Mouse (Mus musculus): ENCODE measurements at regions not wholly inside any gene's neighbourhood (a gene's known extent, or its start where the extent isn't known, plus 50 kb on each side); places are given as distances from the start of the nearest gene placed in this dataset.

DNA sequence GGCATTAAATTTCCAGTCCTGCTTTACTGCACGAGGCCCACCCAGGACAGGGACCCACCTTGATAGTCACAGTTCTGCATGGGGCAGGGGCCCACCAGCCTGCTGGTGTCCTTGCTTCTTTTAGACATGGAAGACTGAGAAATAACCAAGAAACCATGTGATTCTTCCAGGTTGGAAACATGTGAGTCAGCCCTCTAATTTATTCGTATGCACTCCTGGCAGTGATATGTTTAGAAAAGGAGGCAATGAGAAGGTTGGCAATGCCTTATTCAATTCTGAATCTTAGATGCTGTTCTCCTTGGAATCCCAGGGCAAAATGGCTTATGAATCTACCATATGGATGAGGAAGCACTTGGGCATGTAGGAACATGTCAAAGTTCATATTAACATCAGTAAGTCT, 249.2 kb upstream of the Irx1 start:
- Histone ChIP-seq H3K27ac (no peak overlapping the region), H3K4me1 (replicated peaks; ENCODE audit: control insufficient read depth in 2 of 2, insufficient read depth in 2 of 2, low read length in 1 of 2) (no peaks in the 10 kb centered on the region), H3K4me3 (ENCODE audit: insufficient read depth in 1 of 2, low read depth in 2 of 2, low read length in 2 of 2) (no peak overlapping the region), H3K36me3 (replicated peaks; ENCODE audit: control insufficient read depth, insufficient read depth, low read depth) (no peaks in the 10 kb centered on the region), H3K9me3 (ENCODE audit: control insufficient read depth, low read length) (no peaks in the 10 kb centered on the region), H3K9ac (replicated peaks) (no peak overlapping the region), H3K27me3 (ENCODE audit: control insufficient read depth, insufficient read depth, low read length) (no peaks in the 10 kb centered on the region), H3K4me2 (ENCODE audit: low read depth) (no peak overlapping the region)
- DNase-seq (ENCODE audit: low read depth in 3 of 3, low spot score in 3 of 3) (no peak), ATAC-seq (ENCODE audit: insufficient read depth) (no peak)
- TF ChIP-seq CTCF (IDR thresholded peaks at IDR 0.05; ENCODE audit: low read depth) (no peak), EP300 (IDR thresholded peaks at IDR 0.05; ENCODE audit: low read depth) (no peak)
- WGBS (ENCODE audit: insufficient replicate concordance) = 65% methylated on average over 2 of the region's 2 CpGs

DNA sequence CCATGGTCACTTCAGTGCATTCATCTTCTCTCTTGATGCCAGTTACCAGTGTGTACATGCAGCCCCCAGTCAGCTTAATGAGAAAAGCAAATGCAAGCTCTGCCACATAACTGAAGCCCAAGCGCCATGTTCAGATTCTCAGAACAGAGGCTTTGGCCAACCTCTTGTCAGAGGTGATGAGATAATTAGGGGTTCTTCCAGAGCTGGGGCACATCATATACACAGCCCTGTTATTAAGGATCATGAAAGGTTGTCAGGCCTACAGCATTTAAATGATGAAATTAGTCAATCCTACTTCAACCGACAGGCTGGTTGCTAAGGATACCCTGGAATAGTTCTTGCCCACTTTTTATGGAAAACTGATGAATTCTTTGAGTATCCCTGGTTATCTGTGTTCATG, 255.8 kb upstream of the Irx1 start:
- no peak for DNase-seq (ENCODE audit: low read depth in 3 of 3, low spot score in 3 of 3)
- H3K4me1 ChIP-seq (replicated peaks; ENCODE audit: control insufficient read depth in 2 of 2, insufficient read depth in 2 of 2, low read length in 1 of 2) = no peaks in the 10 kb centered on the region
- H3K27ac ChIP-seq = no peak overlapping the region
- no peak overlapping the region for H3K4me3 ChIP-seq (ENCODE audit: insufficient read depth in 1 of 2, low read depth in 2 of 2, low read length in 2 of 2)
- H3K9me3 ChIP-seq (ENCODE audit: control insufficient read depth, low read length) = no peaks in the 10 kb centered on the region
- 65% methylated on average over 2 of the region's 2 CpGs for WGBS (ENCODE audit: insufficient replicate concordance)
- ATAC-seq (ENCODE audit: insufficient read depth) = no peak
- TF ChIP-seq CTCF (IDR thresholded peaks at IDR 0.05; ENCODE audit: low read depth) (no peak), EP300 (IDR thresholded peaks at IDR 0.05; ENCODE audit: low read depth) (no peak)
- H3K4me2 ChIP-seq (ENCODE audit: low read depth) = no peak overlapping the region
- H3K36me3 ChIP-seq (replicated peaks; ENCODE audit: control insufficient read depth, insufficient read depth, low read depth) = no peaks in the 10 kb centered on the region
- no peaks in the 10 kb centered on the region for H3K27me3 ChIP-seq (ENCODE audit: control insufficient read depth, insufficient read depth, low read length)
- no peak overlapping the region for H3K9ac ChIP-seq (replicated peaks)

DNA sequence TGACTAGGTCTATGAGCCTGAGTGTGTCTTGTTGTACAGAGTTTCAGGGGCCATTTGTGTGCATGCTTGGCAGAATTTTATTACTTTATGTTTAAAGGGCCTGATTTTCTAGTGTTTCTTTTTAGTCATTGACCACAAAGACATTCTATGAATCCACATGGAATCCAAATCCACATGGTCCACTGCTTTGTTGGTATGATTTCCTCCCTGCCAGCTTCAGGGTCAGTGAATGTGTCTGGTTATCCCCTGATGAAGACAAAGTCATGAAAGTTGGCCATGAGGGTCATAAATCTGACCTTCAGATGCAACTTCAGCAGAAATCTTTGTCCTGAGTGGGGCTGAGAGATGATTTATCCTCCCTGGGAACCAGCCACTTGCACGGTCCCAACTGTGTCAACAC, 263.6 kb upstream of the Irx1 start:
- Histone ChIP-seq H3K36me3 (replicated peaks; ENCODE audit: control insufficient read depth, insufficient read depth, low read depth) (no peaks in the 10 kb centered on the region), H3K27me3 (ENCODE audit: control insufficient read depth, insufficient read depth, low read length) (no peaks in the 10 kb centered on the region), H3K4me2 (ENCODE audit: low read depth) (no peak overlapping the region), H3K4me3 (ENCODE audit: insufficient read depth in 1 of 2, low read depth in 2 of 2, low read length in 2 of 2) (no peak overlapping the region), H3K9me3 (ENCODE audit: control insufficient read depth, low read length) (no peaks in the 10 kb centered on the region), H3K9ac (replicated peaks) (no peak overlapping the region), H3K27ac (no peak overlapping the region), H3K4me1 (replicated peaks; ENCODE audit: control insufficient read depth in 2 of 2, insufficient read depth in 2 of 2, low read length in 1 of 2) (no peaks in the 10 kb centered on the region)
- no peak for ATAC-seq (ENCODE audit: insufficient read depth)
- no peak for DNase-seq (ENCODE audit: low read depth in 3 of 3, low spot score in 3 of 3)
- 61% methylated on average over 1 of the region's 1 CpGs for WGBS (ENCODE audit: insufficient replicate concordance)
- no peak for TF ChIP-seq EP300 (IDR thresholded peaks at IDR 0.05; ENCODE audit: low read depth)
- TF ChIP-seq CTCF (IDR thresholded peaks at IDR 0.05; ENCODE audit: low read depth) = no peak

DNA sequence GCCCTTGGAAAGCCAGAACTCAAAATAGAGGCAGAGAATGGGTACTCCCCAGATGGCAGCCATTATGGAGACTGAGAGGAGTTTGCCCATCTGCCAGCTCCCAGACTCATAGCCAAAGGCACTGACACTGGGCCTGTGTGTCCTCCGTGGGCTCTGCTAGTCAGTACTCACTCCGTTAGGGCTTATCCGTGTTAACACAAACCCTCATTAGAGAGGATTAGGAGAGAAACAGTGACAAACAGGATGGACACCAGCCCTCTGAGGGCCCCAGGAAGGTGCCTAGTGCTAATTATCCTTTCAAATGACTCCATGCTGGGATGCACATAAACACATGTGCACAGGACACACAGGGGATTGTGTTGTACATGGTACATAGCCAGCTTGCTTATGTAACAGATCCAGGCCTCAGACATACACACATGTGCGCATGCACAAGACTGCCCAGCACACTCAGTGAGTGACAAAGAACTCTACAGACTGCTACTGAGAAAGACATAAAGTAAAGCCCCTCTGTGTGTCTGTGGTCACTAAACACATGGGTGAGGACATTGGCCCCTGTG, 267.6 kb upstream of the Irx1 start:
- Histone ChIP-seq H3K27me3 (ENCODE audit: control insufficient read depth, insufficient read depth, low read length) (no peaks in the 10 kb centered on the region), H3K4me2 (ENCODE audit: low read depth) (no peak overlapping the region), H3K4me3 (ENCODE audit: insufficient read depth in 1 of 2, low read depth in 2 of 2, low read length in 2 of 2) (no peak overlapping the region), H3K4me1 (replicated peaks; ENCODE audit: control insufficient read depth in 2 of 2, insufficient read depth in 2 of 2, low read length in 1 of 2) (no peaks in the 10 kb centered on the region), H3K27ac (no peak overlapping the region), H3K9me3 (ENCODE audit: control insufficient read depth, low read length) (no peaks in the 10 kb centered on the region), H3K36me3 (replicated peaks; ENCODE audit: control insufficient read depth, insufficient read depth, low read depth) (no peaks in the 10 kb centered on the region), H3K9ac (replicated peaks) (no peak overlapping the region)
- TF ChIP-seq EP300 (IDR thresholded peaks at IDR 0.05; ENCODE audit: low read depth) (no peak), CTCF (IDR thresholded peaks at IDR 0.05; ENCODE audit: low read depth) (no peak)
- no peak for DNase-seq (ENCODE audit: low read depth in 3 of 3, low spot score in 3 of 3)
- WGBS (ENCODE audit: insufficient replicate concordance) = 67% methylated on average over 4 of the region's 4 CpGs
- no peak for ATAC-seq (ENCODE audit: insufficient read depth)

DNA sequence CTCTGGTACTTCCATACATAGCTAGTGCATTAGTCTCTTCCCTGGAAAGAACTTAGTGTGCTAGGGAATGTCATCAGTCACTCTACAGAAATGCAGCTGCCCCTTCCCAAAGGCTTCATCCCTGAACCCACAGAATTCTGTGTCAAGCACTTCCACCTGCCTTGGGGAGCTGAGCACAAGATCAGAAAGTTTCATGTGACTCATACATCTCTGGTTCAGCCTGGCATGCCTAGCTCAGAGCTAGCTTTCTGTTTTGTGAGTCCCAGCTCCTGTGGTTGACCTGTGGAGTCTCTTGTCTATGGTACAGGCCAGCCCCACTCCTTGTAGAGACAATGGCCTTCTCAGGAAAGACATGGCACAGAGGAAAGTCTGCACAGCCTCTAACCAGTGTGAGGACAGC, 268.6 kb upstream of the Irx1 start:
- Histone ChIP-seq H3K36me3 (replicated peaks; ENCODE audit: control insufficient read depth, insufficient read depth, low read depth) (no peaks in the 10 kb centered on the region), H3K27me3 (ENCODE audit: control insufficient read depth, insufficient read depth, low read length) (no peaks in the 10 kb centered on the region), H3K4me3 (ENCODE audit: insufficient read depth in 1 of 2, low read depth in 2 of 2, low read length in 2 of 2) (no peak overlapping the region), H3K27ac (no peak overlapping the region), H3K4me2 (ENCODE audit: low read depth) (no peak overlapping the region), H3K4me1 (replicated peaks; ENCODE audit: control insufficient read depth in 2 of 2, insufficient read depth in 2 of 2, low read length in 1 of 2) (no peaks in the 10 kb centered on the region), H3K9me3 (ENCODE audit: control insufficient read depth, low read length) (no peaks in the 10 kb centered on the region), H3K9ac (replicated peaks) (no peak overlapping the region)
- TF ChIP-seq EP300 (IDR thresholded peaks at IDR 0.05; ENCODE audit: low read depth) = no peak
- TF ChIP-seq CTCF (IDR thresholded peaks at IDR 0.05; ENCODE audit: low read depth) = no peak
- DNase-seq (ENCODE audit: low read depth in 3 of 3, low spot score in 3 of 3) (no peak), ATAC-seq (ENCODE audit: insufficient read depth) (no peak)

Data from liver, embryonic 14.5 days (tissue).